Mouse (Mus musculus): ENCODE data around the gene Lsamp.

Gene Lsamp

DNA sequence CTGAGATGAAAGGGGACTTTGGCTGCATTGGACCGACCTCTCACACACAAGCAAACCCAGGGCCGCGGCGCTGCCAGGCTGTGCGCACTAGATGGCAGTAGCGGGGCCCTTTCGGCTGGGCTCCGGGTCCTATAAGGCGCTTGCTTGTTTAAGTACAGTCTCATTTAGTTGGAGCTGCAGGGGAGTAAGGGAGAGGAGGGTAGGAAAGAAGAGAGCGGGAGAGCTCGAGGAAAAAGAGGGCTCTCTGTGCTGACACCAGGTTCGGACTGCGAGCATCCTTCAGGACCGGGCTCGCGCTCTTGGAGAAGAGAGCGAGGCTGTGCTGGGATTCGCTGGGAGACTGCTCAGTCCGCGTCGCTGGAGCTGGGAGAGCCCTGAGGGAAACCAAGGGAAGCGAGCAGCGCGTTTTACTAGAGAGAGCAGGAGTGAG lies at the start of gene Lsamp:
Gene Lsamp, plus strand, starts transcription at position 157 of the 430 bp plus-strand sequence.
- DNase-seq (ENCODE audit: extremely low read depth, insufficient read length, low spot score), result peak; percentile 9

DNA sequence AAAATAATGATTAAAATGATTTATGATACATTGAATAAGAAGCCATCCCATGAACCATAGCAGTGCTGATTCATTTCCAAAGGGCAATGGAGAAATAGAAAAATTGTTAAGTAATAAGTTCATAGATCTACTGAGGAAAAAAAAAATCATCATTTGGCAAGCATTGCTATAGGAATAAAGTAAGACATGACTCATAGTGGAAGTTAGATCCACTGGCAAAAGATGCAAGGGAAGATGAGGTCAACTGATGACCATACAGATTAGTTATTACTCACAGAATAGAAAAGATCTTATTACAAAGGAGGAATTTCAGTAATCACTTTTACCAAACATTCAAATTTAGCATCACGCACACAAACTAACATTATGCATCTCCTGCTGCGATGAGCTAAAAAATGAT lies 26.5 kb upstream of the Lsamp start:
- no peak for DNase-seq (ENCODE audit: extremely low read depth, insufficient read length, low spot score)

DNA sequence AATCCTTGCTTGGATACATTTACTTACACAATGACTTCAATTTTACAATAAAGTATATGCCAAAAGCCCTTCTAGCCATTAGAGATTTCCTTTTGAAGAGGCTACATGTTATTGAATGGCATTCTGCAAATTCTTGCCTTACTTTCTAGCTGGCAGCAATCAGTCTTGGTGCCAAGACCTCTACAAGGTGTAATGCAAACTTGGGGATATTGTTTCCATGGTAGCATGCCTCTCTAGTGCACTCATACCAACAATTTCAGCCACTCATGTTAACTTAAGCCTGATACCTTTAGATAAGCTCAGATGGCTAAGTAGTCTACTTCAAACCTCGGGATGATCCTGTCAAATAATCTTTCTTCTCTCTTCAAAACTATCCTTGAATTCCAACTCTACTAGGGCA lies 11.4 kb upstream of the Lsamp start:
- no peak for DNase-seq (ENCODE audit: extremely low read depth, insufficient read length, low spot score)

DNA sequence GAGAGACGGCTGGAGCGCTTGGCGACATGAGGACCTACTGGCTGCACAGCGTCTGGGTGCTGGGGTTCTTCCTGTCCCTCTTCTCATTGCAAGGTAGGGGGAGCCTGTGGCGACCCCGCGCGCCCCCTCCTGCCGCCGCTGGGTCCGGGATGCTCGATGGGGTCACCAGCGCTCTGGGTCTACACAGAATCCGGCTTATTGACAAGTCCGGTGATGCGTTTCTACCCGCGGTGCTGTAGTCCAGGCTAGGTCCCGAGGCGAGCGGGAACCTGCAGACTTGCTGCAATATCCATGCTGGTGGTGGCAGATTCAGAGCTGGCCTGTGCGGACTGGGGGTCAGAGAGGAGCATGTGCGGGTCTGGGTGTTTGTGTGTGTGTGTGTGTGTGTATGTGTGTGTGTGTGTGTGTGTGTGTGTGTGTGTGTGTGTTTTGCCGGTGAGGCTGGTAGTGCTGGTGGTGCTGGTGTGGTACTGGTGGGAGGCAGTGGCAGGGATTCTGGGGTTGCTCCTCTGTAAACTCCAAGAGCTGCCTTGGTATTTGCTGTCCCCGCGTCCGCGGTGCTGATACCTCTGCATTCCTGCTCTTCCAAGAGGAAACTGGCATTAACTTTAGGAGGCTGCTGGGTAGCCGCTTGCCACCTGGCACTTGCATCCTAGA lies 602 bp downstream of the Lsamp start:
- DNase-seq (ENCODE audit: extremely low read depth, insufficient read length, low spot score), result peak; percentile 3

DNA sequence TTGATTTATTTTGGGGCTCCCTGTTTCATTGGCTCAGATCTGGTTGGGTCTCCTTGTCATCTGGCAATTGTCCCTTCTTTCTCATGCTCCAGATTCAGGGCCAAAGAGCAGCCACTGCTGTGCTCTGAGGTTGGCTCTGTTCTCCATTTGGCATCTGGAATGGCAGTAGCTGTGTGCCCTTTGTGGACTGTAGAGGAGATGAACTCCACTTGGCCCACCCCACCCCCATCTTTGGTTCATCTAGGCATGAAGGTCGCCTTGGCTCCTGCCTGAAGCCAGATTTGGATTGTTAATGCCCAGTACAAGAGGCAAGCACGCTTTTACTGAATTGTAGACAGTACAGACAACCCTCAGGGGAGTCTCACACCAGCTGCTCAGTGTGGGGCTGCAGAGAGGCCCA lies 4.3 kb downstream of the Lsamp start:
- no peak for DNase-seq (ENCODE audit: extremely low read depth, insufficient read length, low spot score)

DNA sequence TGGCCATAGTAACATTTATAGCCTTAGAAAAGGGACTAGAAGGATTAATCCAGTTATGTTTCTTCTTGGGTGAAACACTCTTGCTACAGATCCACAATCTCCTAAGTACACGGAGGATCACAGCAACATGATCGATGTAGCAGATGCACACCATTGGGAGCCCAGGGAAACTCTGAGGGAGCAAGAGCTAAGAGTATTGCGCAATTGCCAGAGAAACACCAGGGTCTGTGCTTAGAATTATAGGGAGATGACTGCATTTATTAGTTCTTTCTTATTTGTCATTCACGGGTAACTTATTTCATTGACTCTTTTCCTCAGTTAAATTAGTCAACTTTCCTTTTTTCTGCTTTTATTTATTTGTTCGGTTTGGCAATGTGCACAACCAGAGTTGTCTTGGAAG lies 10.7 kb downstream of the Lsamp start:
- no peak for DNase-seq (ENCODE audit: extremely low read depth, insufficient read length, low spot score)

DNA sequence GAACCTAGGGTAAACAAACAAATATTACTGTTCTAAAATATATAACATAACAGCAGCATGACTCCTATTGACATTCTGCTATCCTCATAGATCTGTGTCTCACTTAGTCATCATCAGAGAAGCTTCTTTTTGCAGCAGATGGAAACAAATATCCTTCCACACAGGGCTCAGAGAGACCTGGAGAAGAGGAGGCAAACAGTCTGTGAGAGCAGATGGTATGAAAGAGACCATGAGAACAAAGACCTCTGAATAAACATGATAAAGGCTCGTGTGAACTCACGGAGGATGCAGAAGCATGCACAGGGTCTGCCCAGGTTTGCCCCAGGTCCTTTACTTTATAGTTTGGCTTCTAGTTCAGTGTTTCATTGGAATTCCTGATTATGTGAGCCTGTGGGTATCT lies 24.6 kb downstream of the Lsamp start:
- no peak for DNase-seq (ENCODE audit: extremely low read depth, insufficient read length, low spot score)

DNA sequence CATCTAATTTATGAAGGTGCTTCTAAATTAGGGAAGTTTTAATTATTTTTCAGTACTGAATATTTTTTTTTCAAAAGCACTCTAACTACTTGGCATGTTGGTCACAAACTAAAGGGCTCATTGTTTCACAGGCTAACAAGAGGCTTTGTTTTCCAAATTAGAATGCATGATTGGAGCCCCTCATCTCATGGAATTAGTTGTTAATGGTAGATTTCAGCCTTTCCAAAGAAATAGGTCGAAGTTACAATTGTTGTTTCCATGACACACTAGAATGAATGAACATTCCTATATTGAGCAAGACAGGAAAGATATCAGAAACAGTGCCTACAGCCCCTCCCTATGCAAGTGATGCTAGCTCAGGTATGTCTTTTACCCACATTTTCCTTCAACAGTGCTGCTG lies 26.9 kb downstream of the Lsamp start:
- DNase-seq (ENCODE audit: extremely low read depth, insufficient read length, low spot score), result no peak

DNA sequence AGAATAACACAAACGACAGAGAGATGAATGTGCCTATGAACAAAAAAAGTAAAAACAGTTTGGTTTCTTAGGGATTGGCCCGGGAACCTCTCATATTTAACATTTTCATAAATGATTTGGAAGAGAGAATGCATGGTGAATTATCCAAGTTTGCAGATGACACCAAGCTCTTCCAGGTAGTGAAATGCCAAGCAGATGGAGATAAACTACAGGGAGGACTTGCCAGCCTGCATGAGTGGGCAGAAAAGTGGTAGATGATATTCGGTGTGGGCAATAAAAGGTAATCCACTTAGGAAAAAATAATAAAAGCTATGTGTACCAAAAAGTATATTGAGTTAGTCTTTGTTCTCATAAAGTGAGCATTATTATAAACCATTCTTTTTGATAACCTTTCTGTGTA lies 38.5 kb downstream of the Lsamp start:
- DNase-seq (ENCODE audit: extremely low read depth, insufficient read length, low spot score), result no peak

DNA sequence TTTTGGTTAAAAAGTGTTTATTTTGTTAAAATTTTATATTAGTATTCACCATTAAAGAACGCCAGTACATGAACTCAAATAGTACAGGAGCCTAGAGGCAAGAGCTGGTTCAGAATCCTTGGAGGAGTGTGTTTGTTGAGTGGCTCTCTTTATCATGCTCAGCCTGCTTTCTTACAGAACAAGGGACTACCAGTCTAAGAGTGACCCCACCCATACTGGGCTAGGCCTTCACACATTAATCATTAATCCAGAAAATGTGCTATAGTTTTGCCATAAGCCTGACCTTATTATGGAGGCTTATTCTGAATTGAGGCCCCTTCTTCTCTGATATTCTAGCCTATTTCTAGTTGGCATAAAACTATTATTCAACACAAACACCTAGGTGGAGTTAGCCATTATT lies 52.6 kb downstream of the Lsamp start:
- DNase-seq (ENCODE audit: extremely low read depth, insufficient read length, low spot score), result no peak

DNA sequence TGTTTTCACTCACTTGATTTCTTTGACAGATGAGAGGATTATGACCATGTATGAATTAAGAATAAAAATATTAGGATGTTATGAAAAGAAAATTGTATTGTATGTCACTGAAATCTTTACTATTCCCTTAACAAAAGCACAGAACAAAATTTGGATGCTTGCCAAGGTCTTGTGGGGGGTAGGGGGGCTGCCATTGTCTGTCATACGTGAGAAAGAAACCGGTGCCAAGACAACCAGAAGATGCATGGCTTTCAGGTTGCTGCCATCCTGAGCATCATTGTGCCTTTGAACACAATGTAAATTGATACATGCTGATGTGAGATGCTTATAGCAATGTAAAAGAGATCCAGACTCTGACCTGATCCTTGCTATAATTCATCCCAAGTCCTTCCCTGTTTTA lies 75.4 kb downstream of the Lsamp start:
- DNase-seq (ENCODE audit: extremely low read depth, insufficient read length, low spot score), result no peak

DNA sequence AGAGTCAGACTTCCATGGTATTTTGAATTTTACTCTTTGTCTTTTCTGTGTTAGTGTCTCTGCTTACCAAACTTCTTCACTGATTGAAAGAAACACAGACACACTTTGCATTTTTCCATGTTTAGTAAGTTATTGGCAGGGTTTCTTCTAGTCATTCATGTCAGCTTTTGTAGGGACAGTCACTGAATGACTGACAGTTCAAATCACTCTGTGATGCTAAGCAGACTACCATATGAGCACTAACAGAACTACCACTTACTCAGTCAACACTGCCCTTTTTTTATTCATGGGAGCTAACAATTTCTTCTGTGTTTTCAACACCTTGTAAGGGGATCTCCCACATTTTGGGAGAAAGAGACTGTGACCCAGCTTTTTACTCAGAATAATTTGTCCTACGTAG lies 75.8 kb downstream of the Lsamp start:
- DNase-seq (ENCODE audit: extremely low read depth, insufficient read length, low spot score), result no peak

DNA sequence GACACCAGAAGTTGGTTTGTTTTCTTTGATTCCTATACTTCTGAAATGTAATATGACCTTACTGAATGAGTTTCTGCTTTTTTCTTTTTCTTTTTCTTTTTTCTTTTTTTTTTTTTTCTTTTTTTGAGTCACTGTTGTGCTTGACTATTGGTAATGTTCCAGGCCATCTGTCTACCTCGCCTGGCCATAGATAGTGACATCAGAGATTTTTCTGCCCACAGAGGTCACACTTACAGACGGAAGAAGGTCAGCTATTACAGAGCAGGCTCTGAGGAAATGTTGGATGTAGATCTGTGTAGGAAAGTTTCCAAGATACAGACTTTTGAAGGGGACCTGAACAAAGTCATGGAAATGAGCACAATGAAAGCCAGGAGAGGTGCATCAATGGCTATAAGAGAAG lies 76.3 kb downstream of the Lsamp start:
- no peak for DNase-seq (ENCODE audit: extremely low read depth, insufficient read length, low spot score)

DNA sequence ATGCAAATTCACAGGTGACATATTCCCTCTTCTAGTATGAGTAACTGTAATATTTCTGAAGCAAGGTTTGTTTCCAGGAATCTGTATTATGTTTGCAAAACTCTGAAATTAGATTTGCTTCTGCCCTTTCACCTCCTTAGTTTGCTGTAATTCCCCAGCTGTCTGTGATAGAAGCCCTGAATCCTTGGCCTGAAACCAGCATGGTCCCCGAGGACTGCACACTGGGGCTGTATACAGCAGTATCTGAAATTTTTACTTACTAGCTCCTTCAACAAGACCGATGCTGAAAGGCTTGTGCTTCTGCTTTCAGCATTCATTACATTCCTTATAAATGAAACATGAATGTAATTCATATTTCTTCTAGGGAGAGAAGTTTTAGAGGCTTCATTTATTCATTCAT lies 91.4 kb downstream of the Lsamp start:
- DNase-seq (ENCODE audit: extremely low read depth, insufficient read length, low spot score), result no peak

DNA sequence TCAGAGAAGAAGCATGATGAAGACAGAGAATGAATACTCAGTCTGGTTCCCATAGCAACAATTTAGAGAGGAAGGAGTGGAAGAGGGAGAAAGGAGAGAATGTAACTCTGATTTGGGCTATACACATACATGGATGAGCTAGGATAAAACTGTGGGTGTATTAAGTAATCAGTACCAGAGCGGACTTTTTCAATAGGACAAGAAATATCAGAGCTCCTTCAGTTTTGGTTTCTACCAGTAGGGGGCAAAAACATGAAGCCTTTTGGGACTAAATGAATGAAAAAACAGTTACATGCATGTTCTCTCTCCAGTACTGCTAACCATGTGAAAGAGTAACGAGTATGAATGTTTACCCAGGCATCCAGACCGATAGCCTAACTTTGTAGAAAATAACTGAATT lies 96.1 kb downstream of the Lsamp start:
- DNase-seq (ENCODE audit: extremely low read depth, insufficient read length, low spot score), result no peak

DNA sequence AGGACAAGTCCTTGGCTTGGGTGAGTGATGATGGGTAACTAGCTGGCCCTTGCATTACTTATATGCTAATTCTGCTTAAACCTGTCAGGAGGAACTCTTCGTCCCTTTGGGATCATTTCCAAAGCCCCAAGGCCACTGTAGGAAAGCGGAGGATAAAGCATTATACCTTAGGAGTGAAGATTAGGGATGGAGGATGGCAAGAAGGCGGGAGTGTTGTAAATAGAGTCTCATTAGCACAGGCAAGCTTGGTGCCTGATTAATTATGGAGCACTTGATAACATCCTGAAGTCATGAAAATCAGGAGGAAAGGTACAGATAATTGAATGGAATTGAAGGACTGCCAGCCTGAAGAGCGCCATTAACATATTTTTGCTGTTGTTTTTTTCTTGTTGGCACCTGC lies 120.2 kb downstream of the Lsamp start:
- no peak for DNase-seq (ENCODE audit: extremely low read depth, insufficient read length, low spot score)

DNA sequence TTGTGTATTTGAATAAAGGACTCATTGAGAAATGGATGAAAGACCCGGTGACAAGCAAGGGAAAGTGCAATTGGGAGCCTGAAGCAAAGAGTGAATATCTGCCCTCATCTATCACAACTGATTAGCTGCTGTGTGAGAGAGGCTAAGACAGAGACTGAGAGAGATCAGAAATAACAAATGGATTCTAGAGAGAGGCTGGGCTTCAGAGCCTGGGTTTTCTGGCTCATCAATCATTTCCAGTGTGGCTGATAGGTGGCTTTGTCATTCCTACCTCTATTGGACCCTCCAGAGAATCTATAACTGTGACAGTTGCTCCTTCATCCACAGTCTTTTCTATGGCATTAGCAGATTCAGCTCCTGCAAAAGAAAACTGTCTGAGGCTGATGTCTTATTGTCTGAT lies 198.8 kb downstream of the Lsamp start:
- DNase-seq (ENCODE audit: extremely low read depth, insufficient read length, low spot score), result no peak

DNA sequence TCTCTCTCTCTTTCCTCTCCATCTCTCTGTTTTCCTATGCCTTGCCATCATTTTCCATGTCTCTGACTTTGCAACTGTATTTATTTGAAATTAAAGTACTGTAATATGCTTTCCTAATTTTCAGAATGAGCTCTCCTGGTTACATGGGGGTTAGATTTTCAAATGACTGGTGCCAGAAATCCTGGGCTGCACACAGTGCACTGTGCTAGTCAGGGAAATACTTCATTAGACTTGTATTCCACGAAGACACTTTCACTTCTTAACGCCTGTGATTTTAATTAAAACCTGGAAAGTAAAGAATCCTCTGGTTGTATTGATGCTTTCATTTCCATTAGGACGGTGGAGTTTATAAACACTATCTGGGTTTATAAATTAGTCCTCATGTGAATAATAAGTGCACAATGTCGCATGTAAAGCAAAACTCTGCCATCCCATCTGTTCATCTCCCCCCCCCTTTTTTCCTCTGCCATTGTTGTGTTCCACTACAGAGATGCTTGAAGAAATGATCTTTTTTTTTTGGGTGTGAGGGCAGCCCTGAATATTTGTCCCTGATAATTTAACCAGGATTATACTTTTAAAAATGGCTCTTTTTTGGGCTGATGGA lies 203.9 kb downstream of the Lsamp start:
- DNase-seq (ENCODE audit: extremely low read depth, insufficient read length, low spot score), result no peak

DNA sequence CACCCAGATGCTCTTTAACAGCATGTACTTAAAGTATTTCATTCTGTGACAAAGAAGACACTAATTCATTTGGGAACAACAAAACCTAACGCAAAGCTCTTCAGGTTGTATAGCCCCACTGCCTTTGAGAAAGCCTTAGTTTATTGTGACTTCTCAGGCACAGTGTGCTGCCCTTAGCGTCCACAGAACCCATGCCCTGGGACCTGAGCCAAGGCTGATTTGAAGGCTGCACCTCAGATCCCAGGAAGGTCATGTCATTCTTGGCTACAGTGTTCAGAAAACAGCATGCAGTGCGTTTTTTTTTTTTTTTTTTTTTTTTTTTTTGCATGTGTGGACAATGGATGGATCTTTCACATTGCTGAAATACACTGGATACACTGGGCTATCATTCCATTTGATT lies 210.2 kb downstream of the Lsamp start:
- no peak for DNase-seq (ENCODE audit: extremely low read depth, insufficient read length, low spot score)

DNA sequence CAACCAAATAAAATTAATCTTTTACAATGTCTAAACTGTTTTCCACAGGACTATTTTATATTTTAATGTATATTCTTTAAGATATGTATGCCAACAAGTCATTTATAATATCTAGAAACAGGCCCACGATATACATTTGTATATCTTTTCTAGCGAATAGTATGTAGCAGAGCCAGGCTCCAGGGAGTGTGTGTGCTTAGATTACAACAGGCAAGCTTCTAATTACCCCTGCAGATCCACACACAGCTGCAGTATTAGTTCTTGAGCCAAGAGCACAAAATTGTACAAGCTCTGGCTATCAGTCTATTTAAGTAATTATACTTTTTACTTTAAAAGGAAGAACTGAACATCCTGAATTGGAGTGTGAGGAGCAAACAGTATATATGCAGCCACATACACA lies 210.7 kb downstream of the Lsamp start:
- no peak for DNase-seq (ENCODE audit: extremely low read depth, insufficient read length, low spot score)

DNA sequence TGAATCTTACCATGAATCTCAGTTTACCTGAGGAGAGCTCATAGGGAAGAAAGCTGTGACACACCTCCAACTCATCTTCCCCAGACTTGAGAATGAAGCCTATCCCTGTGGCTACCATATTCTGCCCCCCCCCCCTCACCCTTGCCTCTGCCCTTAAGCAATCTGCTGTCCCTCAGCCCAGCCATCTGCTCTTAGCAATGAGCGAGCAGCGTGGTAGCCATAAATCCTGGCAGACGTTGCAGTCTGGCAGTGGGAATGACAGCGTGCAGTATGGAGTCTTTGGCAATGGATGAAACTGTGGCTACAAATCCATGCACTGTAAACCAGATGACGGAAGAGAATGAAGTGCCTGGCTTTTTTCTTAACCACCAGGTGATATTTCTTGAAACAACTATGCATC lies 244.5 kb downstream of the Lsamp start:
- DNase-seq (ENCODE audit: extremely low read depth, insufficient read length, low spot score), result no peak

DNA sequence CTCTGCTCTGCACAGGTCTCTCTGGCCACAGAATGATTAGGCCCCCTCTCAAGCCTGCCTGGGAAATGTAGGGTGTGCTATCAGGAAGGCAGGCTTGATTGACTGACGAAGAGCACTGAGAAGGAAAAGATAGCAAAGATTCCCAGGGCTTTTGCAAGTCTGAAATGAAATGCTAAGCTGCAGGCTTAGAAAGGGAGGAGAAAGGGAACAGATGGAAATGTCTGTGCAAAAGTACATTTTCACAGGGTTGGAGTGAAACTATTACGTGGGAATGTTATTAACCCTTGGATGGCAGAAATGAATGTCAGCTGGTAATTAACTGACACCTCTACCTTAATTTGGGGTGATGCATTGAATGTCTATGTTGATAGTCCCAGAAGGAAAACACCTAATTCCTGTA lies 248.9 kb downstream of the Lsamp start:
- no peak for DNase-seq (ENCODE audit: extremely low read depth, insufficient read length, low spot score)

All from 3134 (cell line).